Mouse (Mus musculus) small intestine, adult 2 months (tissue): ENCODE results near the gene Abhd14b.

Experiments
- CTCF ChIP-seq: fragments of 200-500 bp; IDR thresholded peaks from 2 replicates; pipeline ENCODE4 v1.5.1; 2012; ENCODE audit warnings: low read depth, mild to moderate bottlenecking, control low read depth, inconsistent platforms, low read length, moderate library complexity, mixed read lengths; ENCODE audit not compliant: insufficient replicate concordance, insufficient read length; ENCODE audit errors: extremely low read depth
- POLR2A ChIP-seq: fragments of 200-500 bp; IDR thresholded peaks from 2 replicates; pipeline ENCODE4 v1.6.1; 2012; ENCODE audit warnings: low read depth, mild to moderate bottlenecking, control low read depth, inconsistent platforms, low read length, moderate library complexity

DNA sequence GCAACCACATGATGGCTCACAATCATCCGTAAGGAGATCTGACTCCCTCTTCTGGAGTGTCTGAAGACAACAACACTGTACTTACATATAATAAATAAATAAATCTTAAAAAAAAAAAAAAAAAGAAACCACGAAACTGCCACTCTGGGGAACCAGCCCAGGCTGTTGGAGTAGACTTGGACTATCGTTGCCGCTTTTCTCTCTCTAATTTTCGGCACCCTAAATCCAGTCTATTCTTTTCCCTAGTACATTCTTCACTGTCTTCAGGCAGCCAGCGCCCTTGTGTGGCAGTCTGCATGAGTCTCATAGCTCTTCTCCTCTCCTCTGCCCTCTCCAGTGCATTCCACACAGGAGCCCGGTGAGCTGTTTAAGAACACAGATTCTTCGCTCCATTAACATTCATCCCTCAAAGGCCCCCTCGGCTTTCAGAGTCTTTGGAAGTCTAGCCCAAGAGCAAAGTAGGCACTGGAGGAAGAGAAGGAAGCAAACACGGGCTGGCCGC is 18.5 kb upstream of the Abhd14b start:
- TF ChIP-seq CTCF (no peak), POLR2A (no peak)
